Mouse (Mus musculus): ENCODE results near the gene Zcchc4.

DNA sequence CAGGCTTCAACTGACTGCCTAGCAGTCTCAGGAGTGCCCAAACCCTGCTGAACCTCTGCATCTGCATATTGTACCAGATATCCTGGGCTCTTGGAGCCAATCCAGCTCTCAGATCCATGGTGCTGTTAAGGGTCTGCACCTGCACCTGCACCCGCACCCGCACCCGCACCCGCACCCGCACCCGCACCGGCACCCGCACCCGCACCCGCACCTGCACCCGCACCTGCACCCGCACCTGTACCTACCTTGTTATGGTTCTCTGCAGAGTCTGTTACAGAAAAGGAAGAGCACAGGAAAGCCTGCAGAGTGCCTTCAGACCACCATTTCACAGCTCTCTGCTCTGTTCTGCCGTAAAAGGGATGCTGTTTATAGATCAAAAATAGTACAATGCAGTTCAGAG, 96.8 kb downstream of the Zcchc4 start:
- TF ChIP-seq CTCF (IDR thresholded peaks at IDR 0.05; ENCODE audit: control insufficient read depth, insufficient read depth, low read length) (no peak), POLR2A (IDR thresholded peaks at IDR 0.05; ENCODE audit: borderline replicate concordance, control insufficient read depth, low read depth, low read length) (no peak)
